In genomic region chr3:82417958-82418357, GRCm38 (mm10) we compare ENCODE assay signal across 32 mouse cellular contexts.
"Had no signal": no experiment of that assay in that cellular context is flagged by ENCODE, and none has a peak within 500 bp of the region (broad histone marks: within the 10 kb centered on the region; RNA-seq: fewer than 3 reads in every experiment).

No protein-coding gene starts in this region.

- H3K4me3 ChIP-seq: limb, embryonic 10.5 days; limb, embryonic 12.5 days; limb, embryonic 13.5 days; limb, embryonic 15.5 days; liver, embryonic 12.5 days; liver, embryonic 13.5 days; liver, embryonic 15.5 days; lung, embryonic 15.5 days; megakaryocyte, embryonic 14.5 days; midbrain, embryonic 10.5 days; midbrain, embryonic 12.5 days; midbrain, embryonic 13.5 days; midbrain, embryonic 15.5 days; myocyte; neural tube, embryonic 12.5 days had no signal

- DNase-seq: left cerebral cortex, postnatal 4 days; liver; liver, embryonic 13.5 days; liver, postnatal 0 days; lung, adult 18-20 months; lung, adult 2 months; lung, embryonic 14.5 days; lung, postnatal 10 days; lung, postnatal 14 days; lung, postnatal 36 days; lung, postnatal 4 days; midbrain, embryonic 14.5 days had no signal

- H3K27me3 ChIP-seq: limb, embryonic 12.5 days; limb, embryonic 13.5 days; limb, embryonic 15.5 days; liver, embryonic 12.5 days; liver, embryonic 13.5 days; liver, embryonic 15.5 days; lung, embryonic 15.5 days; megakaryocyte, embryonic 14.5 days; midbrain, embryonic 12.5 days; midbrain, embryonic 13.5 days; midbrain, embryonic 15.5 days; neural tube, embryonic 12.5 days had no signal

- H3K4me2 ChIP-seq: limb, embryonic 12.5 days; limb, embryonic 13.5 days; limb, embryonic 15.5 days; liver, embryonic 11.5 days; liver, embryonic 12.5 days; liver, embryonic 13.5 days; liver, embryonic 15.5 days; lung, embryonic 14.5 days; lung, embryonic 15.5 days; midbrain, embryonic 11.5 days; midbrain, embryonic 12.5 days; midbrain, embryonic 13.5 days; midbrain, embryonic 15.5 days; neural tube, embryonic 12.5 days had no signal

- H3K9me3 ChIP-seq: limb, embryonic 10.5 days; limb, embryonic 12.5 days; limb, embryonic 13.5 days; limb, embryonic 15.5 days; liver, embryonic 12.5 days; liver, embryonic 13.5 days; liver, embryonic 15.5 days; lung, embryonic 15.5 days; megakaryocyte, embryonic 14.5 days; midbrain, embryonic 10.5 days; midbrain, embryonic 12.5 days; midbrain, embryonic 13.5 days; midbrain, embryonic 15.5 days; neural tube, embryonic 12.5 days had no signal

- ATAC-seq: liver, embryonic 12.5 days; liver, postnatal 0 days; lung, postnatal 0 days; midbrain, embryonic 13.5 days; midbrain, embryonic 15.5 days; midbrain, embryonic 16.5 days had no signal

- H3K27ac ChIP-seq: limb, embryonic 10.5 days; limb, embryonic 12.5 days; limb, embryonic 13.5 days; limb, embryonic 15.5 days; liver, embryonic 12.5 days; liver, embryonic 13.5 days; liver, embryonic 14.5 days; liver, embryonic 15.5 days; lung, embryonic 15.5 days; macrophage; midbrain, embryonic 10.5 days; midbrain, embryonic 12.5 days; midbrain, embryonic 13.5 days; midbrain, embryonic 15.5 days; neural tube, embryonic 12.5 days had no signal

- H3K9ac ChIP-seq: limb, embryonic 12.5 days; limb, embryonic 13.5 days; limb, embryonic 15.5 days; liver, embryonic 12.5 days; liver, embryonic 13.5 days; liver, embryonic 14.5 days; liver, embryonic 15.5 days; liver, postnatal 0 days; lung, embryonic 14.5 days; lung, embryonic 15.5 days; midbrain, embryonic 12.5 days; midbrain, embryonic 13.5 days; midbrain, embryonic 15.5 days; neural tube, embryonic 12.5 days had no signal

- H3K4me1 ChIP-seq: limb, embryonic 10.5 days; limb, embryonic 12.5 days; limb, embryonic 13.5 days; limb, embryonic 15.5 days; liver, embryonic 12.5 days; liver, embryonic 13.5 days; liver, embryonic 15.5 days; lung, embryonic 15.5 days; megakaryocyte, embryonic 14.5 days; midbrain, embryonic 10.5 days; midbrain, embryonic 12.5 days; midbrain, embryonic 13.5 days; midbrain, embryonic 15.5 days; neural tube, embryonic 12.5 days had no signal

- H3K36me3 ChIP-seq: limb, embryonic 10.5 days; limb, embryonic 12.5 days; limb, embryonic 13.5 days; limb, embryonic 15.5 days; liver, embryonic 12.5 days; liver, embryonic 13.5 days; liver, embryonic 15.5 days; lung, embryonic 15.5 days; midbrain, embryonic 10.5 days; midbrain, embryonic 12.5 days; midbrain, embryonic 13.5 days; midbrain, embryonic 15.5 days; neural tube, embryonic 12.5 days had no signal
